Mouse (Mus musculus) erythroblast, embryonic 14.5 days (primary cell): Measurements from ENCODE around the gene Cst8.

Experiments used
- GATA1 ChIP-seq: IDR thresholded peaks from 2 replicates; pipeline ENCODE4 v1.6.1; 2012; ENCODE audit warnings: low read length, inconsistent platforms, mixed read lengths
- TAL1 ChIP-seq: IDR thresholded peaks from 3 replicates; pipeline ENCODE4 v1.6.1; 2012; ENCODE audit warnings: low read length, inconsistent platforms, mixed read lengths

GRCm38 (mm10) chr2:148789142-148789541, 9.4 kb upstream of the Cst8 start, which contains the start of gene Cst12:
- no peak for TF ChIP-seq GATA1
- no peak for TF ChIP-seq TAL1
